Mouse (Mus musculus) forebrain, embryonic 14.5 days (tissue): ENCODE data around the gene Rasl2-9. TPM values are rescaled to one million over a fixed set of nuclear protein-coding genes. Genes with fewer than 3 reads are reported as not detected.
"Not testable (repeated sequence)": the region's sequence is repeated elsewhere in the genome, so short reads cannot be mapped to it uniquely, and the experiment has no call there.

Source experiments
- ATAC-seq: fragments of 200-750 bp; cut with Nextera tagmentation; 2 replicates; pipeline ENCODE4 v1.8.0; 2017; ENCODE audit warnings: mild to moderate bottlenecking, moderate library complexity
- DNase-seq: peaks from one replicate; pipeline ENCODE4 v3.0.0-alpha.2; 2015; ENCODE audit warnings: low spot score
- H3K27ac ChIP-seq: fragments of 300-500 bp; sonication (generic); 2 replicates; pipeline ENCODE4 v1.5.1; 2014; ENCODE audit warnings: low read depth, mild to moderate bottlenecking, control low read depth, low read length, moderate library complexity
- H3K27me3 ChIP-seq: fragments of 300-500 bp; sonication (generic); replicated peaks from 2 replicates; pipeline ENCODE4 v1.6.1; 2014; ENCODE audit warnings: low read length, control low read depth, mixed read lengths; ENCODE audit not compliant: control insufficient read depth, insufficient read depth
- H3K36me3 ChIP-seq: fragments of 300-500 bp; sonication (generic); 2 replicates; pipeline ENCODE4 v1.6.1; 2014; ENCODE audit warnings: low read length, control low read depth; ENCODE audit not compliant: control insufficient read depth, insufficient read depth
- H3K4me1 ChIP-seq: fragments of 300-500 bp; sonication (generic); 2 replicates; pipeline ENCODE4 v1.6.1; 2014; ENCODE audit warnings: antibody characterized with exemption, low read length, control low read depth; ENCODE audit not compliant: control insufficient read depth, insufficient read depth
- H3K4me2 ChIP-seq: fragments of 300-500 bp; sonication (generic); 2 replicates; pipeline ENCODE4 v1.6.1; 2014; ENCODE audit warnings: mild to moderate bottlenecking, control low read depth, low read length
- H3K4me3 ChIP-seq: fragments of 300-500 bp; sonication (generic); 2 replicates; pipeline ENCODE4 v1.5.1; 2014; ENCODE audit warnings: low read depth, low read length, control low read depth
- H3K9ac ChIP-seq: fragments of 300-500 bp; sonication (generic); 2 replicates; pipeline ENCODE4 v1.6.1; 2014; ENCODE audit warnings: mild to moderate bottlenecking, low read length, control low read depth, moderate library complexity
- H3K9me3 ChIP-seq: fragments of 300-500 bp; sonication (generic); replicated peaks from 2 replicates; pipeline ENCODE4 v1.6.1; 2016; ENCODE audit warnings: low read length, control low read depth, mixed read lengths; ENCODE audit not compliant: control insufficient read depth
- WGBS: fragments of 180-500 bp; shearing (Covaris S2); extraction: QIAGEN DNeasy Blood & Tissue Kit; methylation state at CpG from one replicate; pipeline ENCODE4 v1.1.7; 2014; 5-methylcytosine and 5-hydroxymethylcytosine counted together
- polyA plus RNA-seq: library from polyadenylated mRNA; unstranded; fragments of >200 nt; fragmentation: Nextera tagmentation; extraction: Ambion mirVana; gene quantifications from 2 replicates; pipeline ENCODE4 v1.2.1, GENCODE M21; 2014

Gene Rasl2-9
- polyA plus RNA-seq = 0.29 and 0.38 TPM in 2 replicates

DNA sequence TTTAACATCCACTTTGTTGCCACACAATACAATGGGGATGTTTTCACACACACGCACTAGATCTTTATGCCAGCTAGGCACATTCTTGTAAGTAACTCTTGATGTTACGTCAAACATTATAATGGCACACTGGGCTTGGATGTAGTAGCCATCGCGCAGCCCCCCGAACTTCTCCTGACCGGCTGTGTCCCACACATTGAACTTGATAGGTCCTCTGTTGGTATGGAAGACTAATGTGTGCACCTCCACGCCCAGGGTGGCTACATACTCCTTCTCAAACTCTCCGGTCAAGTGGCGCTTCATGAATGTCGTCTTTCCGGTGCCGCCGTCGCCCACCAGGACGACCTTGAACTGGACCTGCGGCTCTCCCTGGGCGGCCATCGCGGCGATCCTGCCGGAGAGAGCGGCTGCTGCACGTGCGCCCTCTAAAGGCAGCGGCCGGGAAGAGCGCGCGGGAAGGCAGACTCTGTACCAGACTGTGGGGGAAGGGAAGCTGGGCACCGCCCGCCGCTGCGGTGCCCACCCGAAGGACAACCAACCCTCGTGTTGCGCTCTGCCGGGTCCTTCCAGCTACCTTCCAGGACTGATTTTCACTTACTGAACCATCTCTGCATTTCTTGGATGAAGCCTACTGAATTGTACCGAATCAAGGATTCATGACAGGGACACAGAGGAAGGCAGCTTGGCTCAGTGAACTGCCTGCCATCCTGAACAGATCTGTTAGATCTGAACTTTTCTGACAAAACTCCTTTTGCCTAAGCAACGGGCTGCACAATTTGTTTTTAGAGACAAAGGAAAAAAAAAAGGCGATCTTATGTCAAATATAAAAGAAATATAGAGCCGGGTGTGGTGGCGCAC, at the start of gene Rasl2-9:
Gene Rasl2-9 (minus strand): TSS at position 402 of the 858 bp plus-strand sequence.
- no peaks in the 10 kb centered on the region for H3K36me3 ChIP-seq
- peak; percentile 83 for ATAC-seq
- peak; percentile 67 for DNase-seq
- peak within 1 kb of the TSS; percentile 47 for H3K9ac ChIP-seq
- no peaks in the 10 kb centered on the region for H3K9me3 ChIP-seq
- no peaks in the 10 kb centered on the region for H3K27me3 ChIP-seq
- H3K4me1 ChIP-seq = no peaks in the 10 kb centered on the region
- H3K4me3 ChIP-seq = peak within 1 kb of the TSS; percentile 28
- H3K27ac ChIP-seq = no peak within 1 kb of the TSS
- 19% methylated on average over 42 of the region's 42 CpGs for WGBS
- H3K4me2 ChIP-seq = peak within 1 kb of the TSS; percentile 50

- H3K27me3 ChIP-seq, ATAC-seq, H3K4me2 ChIP-seq, H3K4me1 ChIP-seq, H3K27ac ChIP-seq, H3K36me3 ChIP-seq, DNase-seq, H3K9ac ChIP-seq, H3K4me3 ChIP-seq, H3K9me3 ChIP-seq: not testable (repeated sequence)
These were observed 23.8 kb upstream of the Rasl2-9 start, which contains the start of gene Vmn1r55 for GRCm38 (mm10) chr7:5149570-5149969. Gene Vmn1r55 (minus strand): TSS chr7:5149670.

DNA sequence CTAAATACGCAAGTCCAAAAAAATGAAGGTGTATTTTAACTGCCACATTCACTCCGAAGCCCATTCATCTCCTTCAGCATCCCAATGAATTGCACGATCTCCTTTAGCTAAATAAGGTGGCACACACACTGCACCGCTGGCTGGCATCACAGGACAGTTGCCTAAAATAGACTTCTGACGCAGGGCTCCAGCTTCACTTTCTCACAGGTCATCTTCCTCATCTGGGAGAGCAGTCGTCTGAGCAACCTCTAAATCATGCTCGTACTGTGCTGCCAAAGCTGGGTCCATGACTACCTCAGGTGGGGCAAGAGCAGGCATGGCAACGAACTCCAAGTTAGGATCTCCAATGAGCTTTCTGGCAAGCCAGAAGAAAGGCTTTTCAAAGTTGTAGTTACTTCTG, 672 bp downstream of the Rasl2-9 start:
- Histone ChIP-seq H3K27me3 (no peaks in the 10 kb centered on the region), H3K4me1 (no peaks in the 10 kb centered on the region), H3K4me3 (no peak overlapping the region), H3K4me2 (no peak overlapping the region), H3K9ac (no peak overlapping the region), H3K9me3 (no peaks in the 10 kb centered on the region), H3K36me3 (no peaks in the 10 kb centered on the region), H3K27ac (no peak overlapping the region)
- DNase-seq (no peak), ATAC-seq (no peak)
- 90% methylated on average over 8 of the region's 8 CpGs for WGBS

DNA sequence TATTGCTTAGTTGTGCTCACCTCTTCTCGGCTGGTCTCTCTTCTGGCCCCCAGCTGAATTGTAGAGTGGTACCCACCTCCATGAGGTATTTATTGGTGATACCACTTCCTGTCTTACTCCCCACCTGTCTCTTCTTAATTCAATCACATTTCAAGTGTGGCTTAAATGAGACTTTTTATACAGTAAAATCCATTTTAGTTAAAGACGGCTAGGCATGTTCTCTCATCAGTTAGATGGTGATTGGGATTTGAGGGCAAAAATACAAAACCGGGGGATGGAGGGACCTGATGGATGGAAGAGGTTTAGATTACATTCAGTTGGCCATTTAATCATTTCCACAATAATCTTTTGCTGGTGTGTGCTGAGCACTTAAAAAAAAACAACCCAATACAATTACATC, 8.9 kb downstream of the Rasl2-9 start, which contains the start of gene Rfpl4:
Gene Rfpl4 (minus strand): TSS at position 101 of the 400 bp plus-strand sequence.
- 95% methylated on average over 3 of the region's 3 CpGs for WGBS

GRCm38 (mm10) chr7:5112701-5113100, 13.0 kb downstream of the Rasl2-9 start:
- H3K36me3 ChIP-seq = no peaks in the 10 kb centered on the region
- H3K4me2 ChIP-seq = no peak overlapping the region
- no peak overlapping the region for H3K27ac ChIP-seq
- no peaks in the 10 kb centered on the region for H3K27me3 ChIP-seq
- no peak overlapping the region for H3K4me3 ChIP-seq
- ATAC-seq (no peak), DNase-seq (no peak)
- H3K9ac ChIP-seq = no peak overlapping the region
- H3K9me3 ChIP-seq = no peaks in the 10 kb centered on the region
- H3K4me1 ChIP-seq = no peaks in the 10 kb centered on the region
- 29% methylated on average over 3 of the region's 3 CpGs for WGBS

More for the DNA sequence above, 8.9 kb downstream of the Rasl2-9 start, which contains the start of gene Rfpl4:
- H3K36me3 ChIP-seq = no peaks in the 10 kb centered on the region
- no peak within 1 kb of the TSS for H3K4me2 ChIP-seq
- H3K9me3 ChIP-seq = no peaks in the 10 kb centered on the region
- ATAC-seq (no peak), DNase-seq (no peak)
- H3K4me3 ChIP-seq = no peak within 1 kb of the TSS
- H3K9ac ChIP-seq = no peak within 1 kb of the TSS
- no peaks in the 10 kb centered on the region for H3K4me1 ChIP-seq
- no peak within 1 kb of the TSS for H3K27ac ChIP-seq
- no peaks in the 10 kb centered on the region for H3K27me3 ChIP-seq

- DNase-seq = no peak
- WGBS = 79% methylated on average over 8 of the region's 8 CpGs
These were observed 16.4 kb downstream of the Rasl2-9 start for GRCm38 (mm10) chr7:5109301-5109700.

DNA sequence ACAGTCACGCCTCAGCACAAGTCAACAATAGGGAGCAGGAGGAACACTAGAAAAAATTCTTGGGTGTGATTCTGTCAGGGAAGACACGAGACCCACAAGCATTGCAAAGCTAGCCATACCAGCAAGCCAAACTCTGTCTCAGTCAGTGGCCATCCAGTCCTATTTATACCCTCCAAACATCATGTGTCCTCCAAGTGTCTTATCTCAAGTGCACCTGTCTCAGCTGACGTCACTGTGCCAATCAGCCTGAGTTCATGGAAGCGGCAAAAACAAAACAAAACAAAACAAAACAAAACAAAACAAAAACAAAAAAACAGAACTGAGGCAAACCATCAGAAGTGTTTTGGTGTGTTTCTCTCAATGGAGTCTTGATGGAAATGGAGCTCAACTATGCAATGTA, 17.5 kb downstream of the Rasl2-9 start:
- Histone ChIP-seq H3K9ac (no peak overlapping the region), H3K27me3 (no peaks in the 10 kb centered on the region), H3K9me3 (no peaks in the 10 kb centered on the region), H3K36me3 (no peaks in the 10 kb centered on the region), H3K4me2 (no peak overlapping the region), H3K4me1 (no peaks in the 10 kb centered on the region), H3K4me3 (no peak overlapping the region), H3K27ac (no peak overlapping the region)
- ATAC-seq (no peak), DNase-seq (no peak)
- WGBS = 87% methylated on average over 4 of the region's 4 CpGs

More at GRCm38 (mm10) chr7:5109301-5109700, 16.4 kb downstream of the Rasl2-9 start:
- no peak overlapping the region for H3K4me3 ChIP-seq
- ATAC-seq = no peak
- no peaks in the 10 kb centered on the region for H3K9me3 ChIP-seq
- H3K27ac ChIP-seq = no peak overlapping the region
- no peaks in the 10 kb centered on the region for H3K36me3 ChIP-seq
- H3K4me2 ChIP-seq = no peak overlapping the region
- H3K9ac ChIP-seq = no peak overlapping the region
- H3K27me3 ChIP-seq = no peaks in the 10 kb centered on the region
- H3K4me1 ChIP-seq = no peaks in the 10 kb centered on the region

- Histone ChIP-seq H3K27me3 (no peaks in the 10 kb centered on the region), H3K9ac (no peak overlapping the region), H3K4me2 (no peak overlapping the region), H3K36me3 (peaks cover 18% of the 10 kb centered on the region), H3K9me3 (no peaks in the 10 kb centered on the region), H3K4me3 (no peak overlapping the region), H3K27ac (no peak overlapping the region), H3K4me1 (no peaks in the 10 kb centered on the region)
- no peak for DNase-seq
- WGBS = 91% methylated on average over 2 of the region's 2 CpGs
- ATAC-seq = no peak
These were observed 23.2 kb downstream of the Rasl2-9 start for GRCm38 (mm10) chr7:5102564-5102963.

GRCm38 (mm10) chr7:5101066-5101663, 24.6 kb downstream of the Rasl2-9 start:
- ATAC-seq = no peak
- Histone ChIP-seq H3K36me3 (peaks cover 32% of the 10 kb centered on the region), H3K4me1 (no peaks in the 10 kb centered on the region), H3K27ac (no peak overlapping the region), H3K27me3 (no peaks in the 10 kb centered on the region), H3K4me2 (no peak overlapping the region), H3K4me3 (no peak overlapping the region), H3K9ac (no peak overlapping the region), H3K9me3 (no peaks in the 10 kb centered on the region)
- DNase-seq = no peak
- WGBS = 94% methylated on average over 10 of the region's 10 CpGs
